Mouse (Mus musculus) cerebellum, postnatal 4 days (tissue): ENCODE measurements around the gene Elp1.

ENCODE experiments used
- DNase-seq, 2 experiments: peaks; one replicate each; pipeline ENCODE4 v3.0.0; 2022; ENCODE audit warnings: low spot score in 2 of 2, mixed read lengths in 1 of 2

Gene Elp1

GRCm38 (mm10) chr4:56702234-56702633, 99.9 kb downstream of the Elp1 start:
- DNase-seq = no peak
